Mouse (Mus musculus): ENCODE results near the gene Zbtb4. TPM values are rescaled to one million over a fixed set of nuclear protein-coding genes. Genes with fewer than 3 reads are reported as not detected.

Zbtb4 gene
- polyA plus RNA-seq, 1 experiment from 2014 or later, result 1.7 TPM

DNA sequence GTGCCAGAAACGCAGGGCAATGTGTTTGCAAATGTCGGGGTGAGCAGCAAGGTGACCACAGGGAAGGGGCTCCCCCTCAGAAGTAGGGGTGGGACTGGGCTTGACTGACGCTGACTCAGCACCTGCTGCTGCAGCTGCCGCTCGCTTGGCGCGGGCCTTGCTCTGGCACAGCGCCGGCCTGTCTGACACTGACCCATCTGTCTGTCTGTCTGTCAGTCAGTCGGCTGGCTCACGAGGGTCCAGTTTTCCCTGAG, 34.4 kb downstream of the Zbtb4 start:
- H3K4me2 ChIP-seq (replicated peaks; ENCODE audit: low read depth, low read length), result peak overlapping the region; percentile 73
- DNase-seq (ENCODE audit: low spot score) (no peak), ATAC-seq (ENCODE audit: low FRiP score) (peak; percentile 18; the same call in 1 of the 2 replicates)
- H3K27me3 ChIP-seq (ENCODE audit: control insufficient read depth, insufficient read depth, low read length), result peaks cover 49% of the 10 kb centered on the region
- 4% methylated on average over 11 of the region's 11 CpGs for WGBS
- H3K36me3 ChIP-seq (ENCODE audit: control insufficient read depth, insufficient read depth, low read length), result no peaks in the 10 kb centered on the region
- peak overlapping the region; percentile 72 for H3K9ac ChIP-seq (ENCODE audit: low read depth, low read length)
- peaks cover 19% of the 10 kb centered on the region for H3K4me1 ChIP-seq (replicated peaks; ENCODE audit: control insufficient read depth, insufficient read depth, low read length)
- H3K9me3 ChIP-seq (ENCODE audit: control insufficient read depth, low read length), result no peaks in the 10 kb centered on the region
- H3K27ac ChIP-seq (ENCODE audit: low read depth, low read length), result peak overlapping the region; percentile 89
- peak overlapping the region; percentile 54 for H3K4me3 ChIP-seq (ENCODE audit: low read depth, low read length)

DNA sequence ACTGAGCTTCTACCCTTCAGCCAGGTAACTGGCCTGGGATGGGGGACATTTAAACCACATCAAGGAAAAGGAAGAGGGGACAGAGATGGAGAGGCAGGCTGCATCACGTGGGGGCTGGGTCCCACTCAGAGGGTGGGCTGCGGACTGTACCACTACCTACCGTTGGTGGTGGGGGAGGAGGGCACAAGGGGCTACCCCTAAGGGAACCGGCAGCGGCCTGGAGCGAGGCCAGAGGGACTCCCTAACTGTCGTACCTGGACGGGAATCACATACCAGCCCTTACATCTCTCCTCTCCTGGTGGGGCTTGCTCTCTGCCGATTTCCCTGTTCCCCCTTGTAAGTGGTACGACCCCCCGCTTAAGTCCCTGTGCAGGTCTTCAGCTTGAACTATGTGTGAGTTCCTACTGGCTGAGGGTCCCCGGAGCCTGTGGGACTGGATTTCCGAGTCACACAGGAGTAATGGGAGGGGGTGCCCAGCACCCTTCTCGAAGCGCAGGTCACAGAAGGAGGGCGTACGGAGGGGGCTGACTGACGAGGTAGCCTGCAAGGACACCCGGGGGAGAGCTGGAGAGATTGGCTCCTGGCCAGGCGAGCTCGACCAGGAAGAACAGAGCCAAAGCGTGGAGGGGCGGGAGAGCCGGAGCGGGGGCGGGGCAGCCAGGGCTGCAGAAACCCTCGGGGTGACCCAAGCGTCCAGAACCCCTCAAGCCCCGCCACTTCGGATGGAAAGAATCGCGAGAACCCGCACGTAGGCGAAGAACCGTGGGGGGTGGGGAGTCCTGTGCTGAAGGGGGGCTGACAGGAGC, 34.9 kb downstream of the Zbtb4 start:
- peak; percentile 66 for ATAC-seq (ENCODE audit: low FRiP score)
- peak; percentile 82 for DNase-seq (ENCODE audit: low spot score)
- Histone ChIP-seq H3K36me3 (ENCODE audit: control insufficient read depth, insufficient read depth, low read length) (no peaks in the 10 kb centered on the region), H3K4me2 (replicated peaks; ENCODE audit: low read depth, low read length) (peak overlapping the region; percentile 73), H3K9me3 (ENCODE audit: control insufficient read depth, low read length) (no peaks in the 10 kb centered on the region), H3K4me1 (replicated peaks; ENCODE audit: control insufficient read depth, insufficient read depth, low read length) (peaks cover 19% of the 10 kb centered on the region), H3K27ac (ENCODE audit: low read depth, low read length) (peak overlapping the region; percentile 89), H3K4me3 (ENCODE audit: low read depth, low read length) (peak overlapping the region; percentile 54), H3K27me3 (ENCODE audit: control insufficient read depth, insufficient read depth, low read length) (peaks cover 54% of the 10 kb centered on the region), H3K9ac (ENCODE audit: low read depth, low read length) (peak overlapping the region; percentile 72)
- under 1% methylated on average over 36 of the region's 36 CpGs for WGBS

GRCm38 (mm10) chr11:69801379-69801977, 35.8 kb downstream of the Zbtb4 start, which contains the start of gene Fgf11:
Gene Fgf11, minus strand, starts transcription at chr11:69801857.
- Histone ChIP-seq H3K27ac (ENCODE audit: low read depth, low read length) (peak within 1 kb of the TSS; percentile 89), H3K9ac (ENCODE audit: low read depth, low read length) (peak within 1 kb of the TSS; percentile 72), H3K4me1 (replicated peaks; ENCODE audit: control insufficient read depth, insufficient read depth, low read length) (peaks cover 17% of the 10 kb centered on the region), H3K36me3 (ENCODE audit: control insufficient read depth, insufficient read depth, low read length) (no peaks in the 10 kb centered on the region), H3K4me2 (replicated peaks; ENCODE audit: low read depth, low read length) (peak within 1 kb of the TSS; percentile 73), H3K9me3 (ENCODE audit: control insufficient read depth, low read length) (no peaks in the 10 kb centered on the region), H3K4me3 (ENCODE audit: low read depth, low read length) (peak within 1 kb of the TSS; percentile 54), H3K27me3 (ENCODE audit: control insufficient read depth, insufficient read depth, low read length) (peaks cover 54% of the 10 kb centered on the region)
- ATAC-seq (ENCODE audit: low FRiP score) (no peak), DNase-seq (ENCODE audit: low spot score) (peak; percentile 35)
- under 1% methylated on average over 31 of the region's 33 CpGs for WGBS

DNA sequence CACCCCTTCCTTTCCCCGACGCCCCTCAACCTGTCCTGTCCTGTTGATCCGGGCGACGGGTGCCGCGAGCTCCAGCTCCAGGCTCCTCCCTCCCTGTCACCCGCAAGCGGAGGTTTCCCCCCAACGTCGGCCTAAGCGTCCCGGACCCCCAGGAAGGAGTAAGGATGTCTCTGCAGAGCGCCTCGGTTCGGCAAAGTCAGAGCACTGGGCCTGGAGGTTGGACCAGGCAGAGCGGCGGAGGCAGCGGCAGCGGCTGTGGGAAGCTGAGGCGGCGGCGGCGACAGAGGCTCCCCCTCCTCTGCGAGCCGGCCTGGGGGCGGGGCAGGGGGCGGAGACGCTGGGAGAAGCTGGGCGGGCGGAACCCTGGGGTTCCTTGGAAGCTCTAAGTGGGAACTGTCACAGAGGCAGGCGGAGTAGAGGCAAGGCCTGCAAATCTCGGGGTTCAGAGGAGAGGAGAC, 37.0 kb downstream of the Zbtb4 start:
- Histone ChIP-seq H3K9me3 (ENCODE audit: control insufficient read depth, low read length) (no peaks in the 10 kb centered on the region), H3K36me3 (ENCODE audit: control insufficient read depth, insufficient read depth, low read length) (no peaks in the 10 kb centered on the region), H3K4me2 (replicated peaks; ENCODE audit: low read depth, low read length) (peak overlapping the region; percentile 73), H3K27me3 (ENCODE audit: control insufficient read depth, insufficient read depth, low read length) (peaks cover 57% of the 10 kb centered on the region), H3K27ac (ENCODE audit: low read depth, low read length) (0 out of 2 replicates have a peak overlapping the region, but pooled peaks have one; percentile 24), H3K4me3 (ENCODE audit: low read depth, low read length) (peak overlapping the region; percentile 54), H3K9ac (ENCODE audit: low read depth, low read length) (peak overlapping the region; percentile 52), H3K4me1 (replicated peaks; ENCODE audit: control insufficient read depth, insufficient read depth, low read length) (peaks cover 17% of the 10 kb centered on the region)
- WGBS, result under 1% methylated on average over 31 of the region's 33 CpGs
- DNase-seq (ENCODE audit: low spot score) (peak; percentile 85), ATAC-seq (ENCODE audit: low FRiP score) (no peak)

- Histone ChIP-seq H3K4me3 (ENCODE audit: low read depth, low read length) (peak overlapping the region; percentile 54), H3K9me3 (ENCODE audit: control insufficient read depth, low read length) (no peaks in the 10 kb centered on the region), H3K4me1 (replicated peaks; ENCODE audit: control insufficient read depth, insufficient read depth, low read length) (peaks cover 17% of the 10 kb centered on the region), H3K27me3 (ENCODE audit: control insufficient read depth, insufficient read depth, low read length) (peaks cover 53% of the 10 kb centered on the region), H3K4me2 (replicated peaks; ENCODE audit: low read depth, low read length) (peak overlapping the region; percentile 73), H3K9ac (ENCODE audit: low read depth, low read length) (peak overlapping the region; percentile 49; the same call in 1 of the 2 replicates), H3K36me3 (ENCODE audit: control insufficient read depth, insufficient read depth, low read length) (no peaks in the 10 kb centered on the region), H3K27ac (ENCODE audit: low read depth, low read length) (0 out of 2 replicates have a peak overlapping the region, but pooled peaks have one; percentile 47)
- ATAC-seq (ENCODE audit: low FRiP score), result 0 out of 2 replicates have a peak, but pooled peaks have one; percentile 5
- no peak for DNase-seq (ENCODE audit: low spot score)
- WGBS, result 2% methylated on average over 12 of the region's 12 CpGs
Observed at GRCm38 (mm10) chr11:69803328-69803727, 37.6 kb downstream of the Zbtb4 start.

DNA sequence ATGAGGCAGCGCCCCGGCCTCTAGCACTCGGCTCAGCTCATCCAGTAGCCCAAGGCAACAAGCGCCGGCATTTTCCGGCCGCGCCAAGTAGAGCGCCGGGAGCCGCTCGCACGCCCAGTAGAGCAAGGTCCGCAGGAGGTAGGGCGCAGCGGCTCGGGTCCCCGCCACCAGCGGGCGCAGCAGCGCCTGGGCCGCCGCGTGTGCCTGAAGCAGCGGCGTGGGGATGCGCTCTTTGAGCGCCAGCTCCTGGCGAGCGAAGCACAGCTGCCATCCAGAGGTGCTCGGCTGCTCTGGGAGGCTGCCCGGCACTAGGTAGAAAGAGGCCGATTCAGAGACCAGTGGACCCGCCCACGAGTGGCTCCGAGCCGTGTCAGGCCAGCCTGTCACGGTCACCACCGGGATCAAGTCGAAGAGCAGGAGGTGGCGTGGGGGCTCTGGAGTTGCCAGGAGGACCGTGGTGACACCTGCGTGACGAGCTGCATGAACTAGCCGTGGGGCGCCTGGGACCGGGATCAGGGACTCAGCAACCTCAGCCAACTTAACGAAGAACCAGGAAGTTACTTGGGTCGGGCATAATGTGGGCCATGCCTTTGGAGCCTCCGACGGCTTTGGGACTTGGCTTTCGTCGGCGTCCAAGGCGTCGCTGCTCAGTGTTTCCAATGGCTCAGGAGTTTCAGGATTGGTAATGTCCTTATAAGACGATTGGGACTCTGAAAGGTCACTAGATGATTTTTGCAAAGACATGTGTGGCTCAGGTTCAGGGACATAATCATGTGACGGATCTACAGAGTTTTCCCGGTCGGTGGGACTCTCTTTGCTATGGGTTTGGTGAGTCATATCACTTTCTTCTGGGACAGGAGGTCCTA, 38.3 kb downstream of the Zbtb4 start:
- 0 out of 2 replicates have a peak overlapping the region, but pooled peaks have one; percentile 47 for H3K27ac ChIP-seq (ENCODE audit: low read depth, low read length)
- 2% methylated on average over 58 of the region's 60 CpGs for WGBS
- H3K4me1 ChIP-seq (replicated peaks; ENCODE audit: control insufficient read depth, insufficient read depth, low read length), result peaks cover 17% of the 10 kb centered on the region
- no peaks in the 10 kb centered on the region for H3K9me3 ChIP-seq (ENCODE audit: control insufficient read depth, low read length)
- H3K27me3 ChIP-seq (ENCODE audit: control insufficient read depth, insufficient read depth, low read length), result peaks cover 53% of the 10 kb centered on the region
- H3K4me3 ChIP-seq (ENCODE audit: low read depth, low read length), result peak overlapping the region; percentile 54
- peak overlapping the region; percentile 49; the same call in 1 of the 2 replicates for H3K9ac ChIP-seq (ENCODE audit: low read depth, low read length)
- peak overlapping the region; percentile 73 for H3K4me2 ChIP-seq (replicated peaks; ENCODE audit: low read depth, low read length)
- DNase-seq (ENCODE audit: low spot score) (peak; percentile 82), ATAC-seq (ENCODE audit: low FRiP score) (peak; percentile 31; the same call in 1 of the 2 replicates)
- no peaks in the 10 kb centered on the region for H3K36me3 ChIP-seq (ENCODE audit: control insufficient read depth, insufficient read depth, low read length)

- no peaks in the 10 kb centered on the region for H3K36me3 ChIP-seq (ENCODE audit: control insufficient read depth, insufficient read depth, low read length)
- H3K27me3 ChIP-seq (ENCODE audit: control insufficient read depth, insufficient read depth, low read length), result peaks cover 53% of the 10 kb centered on the region
- no peak overlapping the region for H3K27ac ChIP-seq (ENCODE audit: low read depth, low read length)
- no peaks in the 10 kb centered on the region for H3K9me3 ChIP-seq (ENCODE audit: control insufficient read depth, low read length)
- ATAC-seq (ENCODE audit: low FRiP score) (no peak), DNase-seq (ENCODE audit: low spot score) (no peak)
- H3K4me2 ChIP-seq (replicated peaks; ENCODE audit: low read depth, low read length), result no peak overlapping the region; the same call in 1 of the 2 replicates
- H3K9ac ChIP-seq (ENCODE audit: low read depth, low read length), result no peak overlapping the region
- H3K4me3 ChIP-seq (ENCODE audit: low read depth, low read length), result 0 out of 2 replicates have a peak overlapping the region, but pooled peaks have one; percentile 11
- H3K4me1 ChIP-seq (replicated peaks; ENCODE audit: control insufficient read depth, insufficient read depth, low read length), result peaks cover 13% of the 10 kb centered on the region
- WGBS, result 5% methylated on average over 12 of the region's 12 CpGs
Observed at GRCm38 (mm10) chr11:69804652-69804940, 38.9 kb downstream of the Zbtb4 start.

Measured in hindbrain, embryonic 11.5 days (tissue).